Mouse (Mus musculus): ENCODE results near the gene Ciapin1.

DNA sequence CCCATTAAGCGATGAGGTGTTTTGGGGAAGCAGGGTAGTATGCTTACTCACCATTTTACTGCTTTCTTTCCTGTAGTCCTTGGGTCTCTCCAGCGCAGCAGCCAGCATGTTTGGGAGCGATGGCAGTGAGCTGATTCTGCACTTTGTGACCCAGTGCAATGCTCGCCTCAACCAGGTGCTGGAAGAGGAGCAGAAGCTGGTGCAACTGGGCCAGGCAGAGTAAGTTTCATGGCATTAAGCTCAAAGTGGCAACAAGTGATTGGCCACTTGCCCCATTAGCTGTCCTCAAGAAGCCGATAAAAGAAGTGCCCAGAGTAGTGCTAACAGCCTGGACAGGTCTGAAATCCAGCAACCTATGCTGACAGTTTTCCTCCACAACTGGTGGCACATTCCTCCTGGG, 11.9 kb upstream of the Ciapin1 start:
- TF ChIP-seq GATA1 (IDR thresholded peaks at IDR 0.05; ENCODE audit: borderline replicate concordance, low read length) (no peak), FLI1 (IDR thresholded peaks at IDR 0.05; ENCODE audit: low read length) (no peak)

All from megakaryocyte, embryonic 14.5 days (primary cell).